Mouse (Mus musculus): ENCODE results near the gene Dlk1. TPM values are rescaled to one million over a fixed set of nuclear protein-coding genes. Genes with fewer than 3 reads are reported as not detected.
A peak's percentile ranks its signal among the peaks of the same experiment; 100 is the strongest.

The Dlk1 gene
- polyA plus RNA-seq, 1 experiment from 2014 or later, result 77.7 TPM

GRCm38 (mm10) chr12:109423163-109423562 lies 29.5 kb upstream of the Dlk1 start:
- Histone ChIP-seq H3K4me1 (replicated peaks) (peaks cover 36% of the 10 kb centered on the region), H3K4me2 (no peak overlapping the region), H3K27me3 (0 out of 2 replicates have a peak, but pooled peaks cover 5% of the 10 kb centered on the region), H3K9me3 (no peaks in the 10 kb centered on the region), H3K4me3 (no peak overlapping the region), H3K36me3 (no peaks in the 10 kb centered on the region), H3K27ac (replicated peaks) (no peak overlapping the region), H3K9ac (no peak overlapping the region)
- 24% methylated on average over 2 of the region's 2 CpGs for WGBS
- no peak for ATAC-seq (ENCODE audit: low read depth)

GRCm38 (mm10) chr12:109423716-109424429 lies 28.8 kb upstream of the Dlk1 start:
- no peak overlapping the region for H3K4me2 ChIP-seq
- H3K9me3 ChIP-seq, result no peaks in the 10 kb centered on the region
- H3K4me1 ChIP-seq (replicated peaks), result peaks cover 30% of the 10 kb centered on the region
- no peaks in the 10 kb centered on the region for H3K36me3 ChIP-seq
- WGBS, result 71% methylated on average over 4 of the region's 4 CpGs
- H3K9ac ChIP-seq, result no peak overlapping the region
- no peak overlapping the region for H3K27ac ChIP-seq (replicated peaks)
- ATAC-seq (ENCODE audit: low read depth), result no peak
- H3K27me3 ChIP-seq, result 0 out of 2 replicates have a peak, but pooled peaks cover 5% of the 10 kb centered on the region
- H3K4me3 ChIP-seq, result no peak overlapping the region

- 11% methylated on average over 20 of the region's 20 CpGs for WGBS
- Histone ChIP-seq H3K27me3 (0 out of 2 replicates have a peak, but pooled peaks cover 5% of the 10 kb centered on the region), H3K9ac (peak overlapping the region; percentile 4; the same call in 1 of the 2 replicates), H3K4me2 (peak overlapping the region; percentile 31), H3K4me1 (replicated peaks) (peaks cover 27% of the 10 kb centered on the region), H3K4me3 (no peak overlapping the region), H3K27ac (replicated peaks) (no peak overlapping the region), H3K9me3 (no peaks in the 10 kb centered on the region), H3K36me3 (no peaks in the 10 kb centered on the region)
- peak; percentile 71; the same call in 1 of the 2 replicates for ATAC-seq (ENCODE audit: low read depth)
Measured at GRCm38 (mm10) chr12:109424753-109425332, 27.8 kb upstream of the Dlk1 start.

- Histone ChIP-seq H3K4me3 (no peak overlapping the region), H3K4me1 (replicated peaks) (peaks cover 16% of the 10 kb centered on the region), H3K9ac (no peak overlapping the region), H3K27ac (replicated peaks) (no peak overlapping the region), H3K4me2 (no peak overlapping the region), H3K27me3 (0 out of 2 replicates have a peak, but pooled peaks cover 5% of the 10 kb centered on the region), H3K36me3 (no peaks in the 10 kb centered on the region), H3K9me3 (no peaks in the 10 kb centered on the region)
- 89% methylated on average over 12 of the region's 12 CpGs for whole genome bisulfite sequencing
- no peak for ATAC-seq (ENCODE audit: low read depth)
Measured at GRCm38 (mm10) chr12:109425982-109426381, 26.6 kb upstream of the Dlk1 start.

GRCm38 (mm10) chr12:109432475-109433130 lies 20.0 kb upstream of the Dlk1 start:
- Histone ChIP-seq H3K4me3 (no peak overlapping the region), H3K36me3 (no peaks in the 10 kb centered on the region), H3K4me2 (no peak overlapping the region), H3K27me3 (0 out of 2 replicates have a peak, but pooled peaks cover 5% of the 10 kb centered on the region), H3K27ac (replicated peaks) (no peak overlapping the region), H3K4me1 (replicated peaks) (peaks cover 17% of the 10 kb centered on the region), H3K9me3 (no peaks in the 10 kb centered on the region), H3K9ac (no peak overlapping the region)
- ATAC-seq (ENCODE audit: low read depth), result no peak
- WGBS, result 76% methylated on average over 6 of the region's 6 CpGs

GRCm38 (mm10) chr12:109436367-109436807 lies 16.2 kb upstream of the Dlk1 start:
- peak; percentile 23; the same call in 1 of the 2 replicates for ATAC-seq (ENCODE audit: low read depth)
- H3K9me3 ChIP-seq, result no peaks in the 10 kb centered on the region
- peaks cover 50% of the 10 kb centered on the region for H3K4me1 ChIP-seq (replicated peaks)
- no peaks in the 10 kb centered on the region for H3K36me3 ChIP-seq
- H3K27ac ChIP-seq (replicated peaks), result no peak overlapping the region
- H3K4me2 ChIP-seq, result 0 out of 2 replicates have a peak overlapping the region, but pooled peaks have one; percentile 9
- WGBS, result 11% methylated on average over 10 of the region's 10 CpGs
- H3K27me3 ChIP-seq, result peaks cover 18% of the 10 kb centered on the region; the same call in 1 of the 2 replicates
- H3K9ac ChIP-seq, result peak overlapping the region; percentile 38; the same call in 1 of the 2 replicates
- H3K4me3 ChIP-seq, result no peak overlapping the region

- 17% methylated on average over 12 of the region's 12 CpGs for WGBS
- no peak for ATAC-seq (ENCODE audit: low read depth)
- Histone ChIP-seq H3K4me2 (0 out of 2 replicates have a peak overlapping the region, but pooled peaks have one; percentile 9), H3K27ac (replicated peaks) (no peak overlapping the region), H3K36me3 (no peaks in the 10 kb centered on the region), H3K4me3 (no peak overlapping the region), H3K9me3 (no peaks in the 10 kb centered on the region), H3K9ac (peak overlapping the region; percentile 38; the same call in 1 of the 2 replicates), H3K27me3 (peaks cover 18% of the 10 kb centered on the region), H3K4me1 (replicated peaks) (peaks cover 54% of the 10 kb centered on the region)
Measured at GRCm38 (mm10) chr12:109436852-109437251, 15.8 kb upstream of the Dlk1 start.

- Histone ChIP-seq H3K4me3 (no peak overlapping the region), H3K27ac (replicated peaks) (0 out of 2 replicates have a peak overlapping the region, but pooled peaks have one; percentile 6), H3K9ac (no peak overlapping the region), H3K36me3 (no peaks in the 10 kb centered on the region), H3K4me1 (replicated peaks) (peaks cover 61% of the 10 kb centered on the region), H3K9me3 (no peaks in the 10 kb centered on the region), H3K27me3 (peaks cover 23% of the 10 kb centered on the region), H3K4me2 (peak overlapping the region; percentile 35)
- no peak for ATAC-seq (ENCODE audit: low read depth)
- WGBS, result 8% methylated on average over 25 of the region's 25 CpGs
Measured at GRCm38 (mm10) chr12:109437559-109438350, 14.9 kb upstream of the Dlk1 start.

GRCm38 (mm10) chr12:109438383-109438782 lies 14.2 kb upstream of the Dlk1 start:
- WGBS, result 71% methylated on average over 6 of the region's 6 CpGs
- H3K4me1 ChIP-seq (replicated peaks), result peaks cover 65% of the 10 kb centered on the region
- peaks cover 29% of the 10 kb centered on the region for H3K27me3 ChIP-seq
- ATAC-seq (ENCODE audit: low read depth), result no peak
- no peak overlapping the region for H3K4me3 ChIP-seq
- no peak overlapping the region for H3K9ac ChIP-seq
- no peaks in the 10 kb centered on the region for H3K36me3 ChIP-seq
- H3K27ac ChIP-seq (replicated peaks), result no peak overlapping the region
- H3K4me2 ChIP-seq, result no peak overlapping the region
- no peaks in the 10 kb centered on the region for H3K9me3 ChIP-seq

- Histone ChIP-seq H3K4me3 (no peak overlapping the region), H3K36me3 (no peaks in the 10 kb centered on the region), H3K9me3 (no peaks in the 10 kb centered on the region), H3K4me1 (replicated peaks) (peaks cover 70% of the 10 kb centered on the region), H3K4me2 (no peak overlapping the region), H3K27ac (replicated peaks) (no peak overlapping the region), H3K27me3 (peaks cover 45% of the 10 kb centered on the region), H3K9ac (no peak overlapping the region)
- ATAC-seq (ENCODE audit: low read depth), result no peak
- 47% methylated on average over 6 of the region's 6 CpGs for WGBS
Measured at GRCm38 (mm10) chr12:109439974-109440373, 12.6 kb upstream of the Dlk1 start.

GRCm38 (mm10) chr12:109441366-109441765 lies 11.3 kb upstream of the Dlk1 start:
- Histone ChIP-seq H3K4me1 (replicated peaks) (peaks cover 78% of the 10 kb centered on the region), H3K27ac (replicated peaks) (peak overlapping the region; percentile 28; the same call in 1 of the 2 replicates), H3K9me3 (no peaks in the 10 kb centered on the region), H3K36me3 (no peaks in the 10 kb centered on the region), H3K9ac (no peak overlapping the region), H3K4me3 (no peak overlapping the region), H3K4me2 (no peak overlapping the region), H3K27me3 (peaks cover 57% of the 10 kb centered on the region)
- WGBS, result 24% methylated on average over 6 of the region's 6 CpGs
- no peak for ATAC-seq (ENCODE audit: low read depth)
